Comparison of ENCODE assay signal across 5 mouse cellular contexts in the genomic region with DNA sequence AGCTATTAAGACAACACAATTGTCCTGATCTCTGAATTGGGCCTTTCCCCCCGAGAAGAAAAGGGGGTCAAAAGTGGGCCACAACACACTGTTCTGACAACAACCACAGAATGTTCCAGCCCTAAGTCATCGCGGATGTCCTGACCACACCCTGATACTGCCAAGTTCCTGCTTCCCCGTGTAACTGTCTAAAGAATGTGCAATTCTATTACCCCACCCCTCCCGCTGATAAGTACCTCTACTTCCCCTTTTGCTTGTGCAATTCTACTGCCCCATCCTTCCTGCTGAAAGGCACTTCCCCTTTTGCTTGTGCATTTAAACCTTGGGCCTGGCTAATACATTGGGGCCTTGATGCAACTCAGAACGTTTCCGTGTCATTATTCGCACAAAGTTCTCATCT.
A peak's percentile ranks its signal among the peaks of the same experiment; 100 is the strongest.
DNase-seq lines count a peak whose midpoint lies in the region; ATAC-seq and TF ChIP-seq lines count a peak whose summit lies in the region.
"Not testable (repeated sequence)": the region's sequence is repeated elsewhere in the genome, so short reads cannot be mapped to it uniquely, and the experiment has no call there.

No protein-coding gene starts in this region.

- DNase-seq in 416B (ENCODE audit: low read depth) = peak; percentile 13
- DNase-seq in MEL (ENCODE audit: low read depth, low spot score) = peak; percentile 72
- peak; percentile 48 for DNase-seq in MEL-GATA-1-ER (ENCODE audit: extremely low read depth, low read depth)
- peak; percentile 46 for DNase-seq in heart, adult 11 months

- TF ChIP-seq CTCF in MEL (IDR thresholded peaks at IDR 0.05 in 2 of 3, conservative IDR thresholded peaks at IDR 0.05 in 1 of 3; ENCODE audit: control insufficient read depth in 1 of 3, insufficient read depth in 1 of 3, low read depth in 2 of 3, low read length in 3 of 3, poor library complexity in 1 of 3, severe bottlenecking in 1 of 3) = not testable (repeated sequence)

- H3K4me3 ChIP-seq in MEL (ENCODE audit: control insufficient read depth in 1 of 2, insufficient read depth in 1 of 2, low read depth in 2 of 2, low read length in 2 of 2) = not testable (repeated sequence)

- H3K9me3 ChIP-seq in MEL (replicated peaks; ENCODE audit: insufficient read depth, low read length) = not testable (repeated sequence)

- TF ChIP-seq EP300 in MEL (IDR thresholded peaks at IDR 0.05; ENCODE audit: low read depth in 1 of 2, low read length in 2 of 2) = peak; percentile 60 to 63

- H3K27me3 ChIP-seq in MEL (ENCODE audit: control insufficient read depth in 1 of 2, insufficient read depth in 2 of 2, low read length in 2 of 2) = not testable (repeated sequence)

- peak overlapping the region; percentile 73 for H3K27ac ChIP-seq in MEL (ENCODE audit: control insufficient read depth, low read depth, low read length)

- TF ChIP-seq POLR2A in MEL (IDR thresholded peaks at IDR 0.05; ENCODE audit: control insufficient read depth in 1 of 2, insufficient read depth in 1 of 2, low read depth in 1 of 2, low read length in 2 of 2, poor library complexity in 1 of 2) = not testable (repeated sequence)

- not testable (repeated sequence) for H3K79me2 ChIP-seq in MEL (ENCODE audit: control insufficient read depth, insufficient read depth, low read length, poor library complexity)

- not testable (repeated sequence) for H3K4me1 ChIP-seq in MEL (ENCODE audit: control insufficient read depth in 1 of 2, insufficient read depth in 2 of 2, low read length in 2 of 2)

- peak; percentile 56 for ATAC-seq in granulocyte monocyte progenitor cell, adult 5-6 weeks (replicated peaks; ENCODE audit: poor library complexity, severe bottlenecking)

- H3K9ac ChIP-seq in MEL (ENCODE audit: control insufficient read depth, low read depth, low read length, poor library complexity, severe bottlenecking) = not testable (repeated sequence)

- not testable (repeated sequence) for H3K36me3 ChIP-seq in MEL (ENCODE audit: control insufficient read depth in 1 of 2, insufficient read depth in 2 of 2, low read length in 2 of 2)

- not testable (repeated sequence) for TF ChIP-seq RAD21 in MEL (IDR thresholded peaks at IDR 0.05; ENCODE audit: low read depth, low read length)

TF ChIP-seq in MEL, 35 proteins besides CTCF, POLR2A, EP300 and RAD21:
- TF ChIP-seq TCF12 (IDR thresholded peaks at IDR 0.05; ENCODE audit: low read depth, low read length) (peak; percentile 26; the same call in 1 of the 2 replicates), GATA1 (IDR thresholded peaks at IDR 0.05; ENCODE audit: low read depth, low read length) (0 out of 2 replicates have a peak, but pooled peaks have one; percentile 25), ETS1 (IDR thresholded peaks at IDR 0.05; ENCODE audit: low read depth, low read length) (0 out of 2 replicates have a peak, but pooled peaks have one; percentile 15), MAZ (IDR thresholded peaks at IDR 0.05; ENCODE audit: low read depth, low read length) (peak; percentile 51; the same call in 1 of the 2 replicates)

Comparison
In these comparisons a context has a peak if more than half of its experiments do, and no peak if none do; other contexts are left out.
1. DNase-seq: peak in every context shown above with its lines; median percentile 72 in MEL; 48 in MEL-GATA-1-ER; 46 in heart, adult 11 months; 13 in 416B.